Mouse (Mus musculus) kidney, adult 2 months (tissue): ENCODE measurements around the gene Pfdn2. TPM values are rescaled to one million over a fixed set of nuclear protein-coding genes. Genes with fewer than 3 reads are reported as not detected.

Experiments
- DNase-seq: peaks from one replicate; pipeline ENCODE4 v3.0.0; 2021
- H3K27ac ChIP-seq: fragments of 200-500 bp; 2 replicates; pipeline ENCODE4 v1.5.1; 2012; ENCODE audit warnings: low read depth, low read length, control low read depth, inconsistent platforms; ENCODE audit not compliant: insufficient read depth
- H3K27me3 ChIP-seq: fragments of 200-500 bp; replicated peaks from 2 replicates; pipeline ENCODE4 v1.6.1; 2012; ENCODE audit warnings: mild to moderate bottlenecking, moderate library complexity, low read length, inconsistent platforms; ENCODE audit not compliant: control insufficient read depth, insufficient read depth
- H3K36me3 ChIP-seq: fragments of 200-500 bp; 2 replicates; pipeline ENCODE4 v1.6.1; 2012; ENCODE audit warnings: mild to moderate bottlenecking, moderate library complexity, low read length, inconsistent platforms; ENCODE audit not compliant: control insufficient read depth, insufficient read depth
- H3K4me1 ChIP-seq: fragments of 200-500 bp; 2 replicates; pipeline ENCODE4 v1.6.1; 2011; ENCODE audit warnings: low read length; ENCODE audit not compliant: control insufficient read depth, insufficient read depth
- H3K4me3 ChIP-seq: fragments of 200-500 bp; 2 replicates; pipeline ENCODE4 v1.5.1; 2011; ENCODE audit warnings: mild to moderate bottlenecking, low read depth, low read length, control low read depth; ENCODE audit not compliant: insufficient read depth
- CTCF ChIP-seq: fragments of 200-500 bp; conservative IDR thresholded peaks from 2 replicates; pipeline ENCODE4 v1.5.1; 2011; ENCODE audit warnings: low read depth, mild to moderate bottlenecking, control low read depth, low read length, moderate library complexity, mixed read lengths; ENCODE audit not compliant: insufficient read depth, insufficient read length
- POLR2A ChIP-seq: fragments of 200-500 bp; IDR thresholded peaks from one replicate; pipeline ENCODE4 v1.6.1; 2011; ENCODE audit warnings: low read depth, low read length, control low read depth
- WGBS: fragments of 180-500 bp; shearing (Covaris S2); methylation state at CpG from one replicate; pipeline ENCODE4 v1.1.7; 2018; 5-methylcytosine and 5-hydroxymethylcytosine counted together
- polyA plus RNA-seq: library from polyadenylated mRNA; depleted of rRNA; stranded (reverse); fragments of >200 nt; gene quantifications from 2 replicates; pipeline ENCODE4 v1.2.3, GENCODE M21; 2012; rRNA removed

Pfdn2 gene
- polyA plus RNA-seq, 1 experiment: 37.0 TPM

- Histone ChIP-seq H3K36me3 (no peaks in the 10 kb centered on the region), H3K27me3 (no peaks in the 10 kb centered on the region), H3K27ac (no peak overlapping the region), H3K4me1 (no peaks in the 10 kb centered on the region), H3K4me3 (no peak overlapping the region)
- 77% methylated on average over 9 of the region's 9 CpGs for WGBS
- no peak for TF ChIP-seq POLR2A
- no peak for DNase-seq
Measured at GRCm38 (mm10) chr1:171402991-171403390, 57.5 kb downstream of the Pfdn2 start.

- no peaks in the 10 kb centered on the region for H3K36me3 ChIP-seq
- TF ChIP-seq CTCF: no peak
- TF ChIP-seq POLR2A: no peak
- H3K27ac ChIP-seq: no peak overlapping the region
- DNase-seq: no peak
- no peaks in the 10 kb centered on the region for H3K27me3 ChIP-seq
- no peak overlapping the region for H3K4me3 ChIP-seq
- 83% methylated on average over 5 of the region's 5 CpGs for WGBS
- H3K4me1 ChIP-seq: no peaks in the 10 kb centered on the region
Measured at GRCm38 (mm10) chr1:171407263-171407662, 61.8 kb downstream of the Pfdn2 start.

Other genes starting within 250 kb of the Pfdn2 start
- gene Cfap126, start 231.8 kb upstream of the Pfdn2 start, polyA plus RNA-seq: 15.6 and 16.7 TPM in 2 replicates
- gene Sdhc, start 195.1 kb upstream of the Pfdn2 start, polyA plus RNA-seq: 814 and 951 TPM in 2 replicates
- gene Mpz, start 195.0 kb upstream of the Pfdn2 start, polyA plus RNA-seq: 3.5 and 7.7 TPM in 2 replicates
- 11.2 and 12.8 TPM in 2 replicates for gene Pcp4l1, start 149.4 kb upstream of the Pfdn2 start, polyA plus RNA-seq
- gene Nr1i3, start 131.7 kb upstream of the Pfdn2 start, polyA plus RNA-seq: 0.48 and 0.67 TPM in 2 replicates
- gene Tomm40l, start 123.2 kb upstream of the Pfdn2 start, polyA plus RNA-seq: 46.4 and 51.8 TPM in 2 replicates
- gene Apoa2, start 120.6 kb upstream of the Pfdn2 start, polyA plus RNA-seq: 19.8 and 20.8 TPM in 2 replicates
- gene Fcer1g, start 111.3 kb upstream of the Pfdn2 start, polyA plus RNA-seq: 35.8 and 46.8 TPM in 2 replicates
- 1.2 and 1.5 TPM in 2 replicates for gene Adamts4, start 95.2 kb upstream of the Pfdn2 start, polyA plus RNA-seq
- 374 and 559 TPM in 2 replicates for gene Ndufs2, start 94.3 kb upstream of the Pfdn2 start, polyA plus RNA-seq
- 58.9 and 67.7 TPM in 2 replicates for gene B4galt3, start 75.3 kb upstream of the Pfdn2 start, polyA plus RNA-seq
- gene Ppox, start 64.5 kb upstream of the Pfdn2 start, polyA plus RNA-seq: 51.5 and 63.2 TPM in 2 replicates
- 47.8 and 53.4 TPM in 2 replicates for gene Usp21, start 57.7 kb upstream of the Pfdn2 start, polyA plus RNA-seq
- gene Ufc1, start 50.6 kb upstream of the Pfdn2 start, polyA plus RNA-seq: 43.1 and 59.5 TPM in 2 replicates
- gene Dedd, start 16.5 kb upstream of the Pfdn2 start, polyA plus RNA-seq: 46.7 and 48.6 TPM in 2 replicates
- 207 and 209 TPM in 2 replicates for gene Nit1, start within 50 bp of the Pfdn2 start, polyA plus RNA-seq
- 6.9 and 7.1 TPM in 2 replicates for gene Klhdc9, start 15.1 kb downstream of the Pfdn2 start, polyA plus RNA-seq
- 2.3 TPM in 2 replicates for gene Nectin4, start 24.4 kb downstream of the Pfdn2 start, polyA plus RNA-seq
- 1.6 and 4.8 TPM in 2 replicates for gene Arhgap30, start 43.3 kb downstream of the Pfdn2 start, polyA plus RNA-seq
- gene Usf1, start 65.6 kb downstream of the Pfdn2 start, polyA plus RNA-seq: 56.8 and 59.0 TPM in 2 replicates
- 77.3 and 79.7 TPM in 2 replicates for gene Tstd1, start 73.2 kb downstream of the Pfdn2 start, polyA plus RNA-seq
- gene F11r, start 91.9 kb downstream of the Pfdn2 start, polyA plus RNA-seq: 88.7 and 106 TPM in 2 replicates
- gene Alyref2, start 157.8 kb downstream of the Pfdn2 start, polyA plus RNA-seq: 3.2 and 3.3 TPM in 2 replicates
- not detected in 2 replicates for gene Itln1, start 189.6 kb downstream of the Pfdn2 start, polyA plus RNA-seq
- gene Cd244a, start 213.5 kb downstream of the Pfdn2 start, polyA plus RNA-seq: 0.11 and 0.53 TPM in 2 replicates